Mouse (Mus musculus) R1 (cell line): ENCODE measurements around the gene Tspan32.
A peak's percentile ranks its signal among the peaks of the same experiment; 100 is the strongest.

ENCODE experiments used
- DNase-seq: peaks from one replicate; pipeline ENCODE4 v3.0.0-alpha.2; 2018; ENCODE audit warnings: low read depth, low spot score

The Tspan32 gene

GRCm38 (mm10) chr7:143004727-143005343 is at the start of gene Tspan32:
TSS of gene Tspan32 (plus strand) at chr7:143005046.
- no peak for DNase-seq

GRCm38 (mm10) chr7:142956018-142956417 is 48.8 kb upstream of the Tspan32 start:
- DNase-seq: no peak

- no peak for DNase-seq
These were observed 46.0 kb upstream of the Tspan32 start for GRCm38 (mm10) chr7:142958817-142959216.

- DNase-seq: no peak
These were observed 45.1 kb upstream of the Tspan32 start for GRCm38 (mm10) chr7:142959752-142960151.

GRCm38 (mm10) chr7:142967414-142967883 is 37.4 kb upstream of the Tspan32 start:
- peak; percentile 84 for DNase-seq

GRCm38 (mm10) chr7:142967884-142968808 is 36.7 kb upstream of the Tspan32 start:
- DNase-seq: peak; percentile 78

- DNase-seq: peak; percentile 90
These were observed 35.9 kb upstream of the Tspan32 start, which contains the start of gene Ascl2 for GRCm38 (mm10) chr7:142968809-142969511. TSS of gene Ascl2 (minus strand) at chr7:142969264.

GRCm38 (mm10) chr7:142981908-142982307 is 22.9 kb upstream of the Tspan32 start:
- no peak for DNase-seq

GRCm38 (mm10) chr7:142985146-142985545 is 19.7 kb upstream of the Tspan32 start:
- no peak for DNase-seq

GRCm38 (mm10) chr7:142987718-142988117 is 17.1 kb upstream of the Tspan32 start:
- DNase-seq: no peak

- DNase-seq: no peak
These were observed 9.8 kb upstream of the Tspan32 start for GRCm38 (mm10) chr7:142995004-142995403.

GRCm38 (mm10) chr7:142995630-142996338 is 9.1 kb upstream of the Tspan32 start:
- DNase-seq: no peak

- DNase-seq: no peak
These were observed 7.8 kb upstream of the Tspan32 start for GRCm38 (mm10) chr7:142996998-142997397.

GRCm38 (mm10) chr7:142997403-142998150 is 7.3 kb upstream of the Tspan32 start:
- DNase-seq: peak; percentile 17

GRCm38 (mm10) chr7:143002679-143003078 is 2.2 kb upstream of the Tspan32 start:
- peak; percentile 51 for DNase-seq

- DNase-seq: no peak
These were observed 674 bp downstream of the Tspan32 start for GRCm38 (mm10) chr7:143005344-143006096.

GRCm38 (mm10) chr7:143006097-143006755 is 1.4 kb downstream of the Tspan32 start:
- DNase-seq: peak; percentile 87

GRCm38 (mm10) chr7:143006756-143007598 is 2.1 kb downstream of the Tspan32 start:
- DNase-seq: no peak
